Mouse (Mus musculus) neural tube, embryonic 15.5 days (tissue): ENCODE measurements around the gene 1810046K07Rik. TPM values are rescaled to one million over a fixed set of nuclear protein-coding genes. Genes with fewer than 3 reads are reported as not detected.

Experiments
- ATAC-seq: fragments of 200-750 bp; cut with Nextera tagmentation; 2 replicates; pipeline ENCODE4 v1.8.0; 2017; ENCODE audit warnings: mild to moderate bottlenecking, moderate TSS enrichment, moderate library complexity; ENCODE audit not compliant: low FRiP score
- H3K27ac ChIP-seq: fragments of 300-500 bp; sonication (generic); replicated peaks from 2 replicates; pipeline ENCODE4 v1.5.1; 2015; ENCODE audit warnings: mild to moderate bottlenecking, inconsistent platforms
- H3K27me3 ChIP-seq: fragments of 300-500 bp; sonication (generic); replicated peaks from 2 replicates; pipeline ENCODE4 v1.6.1; 2015; ENCODE audit warnings: inconsistent platforms
- H3K36me3 ChIP-seq: fragments of 300-500 bp; sonication (generic); 2 replicates; pipeline ENCODE4 v1.6.1; 2015; ENCODE audit warnings: inconsistent platforms
- H3K4me1 ChIP-seq: fragments of 300-500 bp; sonication (generic); 2 replicates; pipeline ENCODE4 v1.6.1; 2015; ENCODE audit warnings: inconsistent platforms
- H3K4me2 ChIP-seq: fragments of 300-500 bp; sonication (generic); 2 replicates; pipeline ENCODE4 v1.6.1; 2015; ENCODE audit warnings: inconsistent platforms, mild to moderate bottlenecking, moderate library complexity
- H3K4me3 ChIP-seq: fragments of 300-500 bp; sonication (generic); replicated peaks from 2 replicates; pipeline ENCODE4 v1.5.1; 2015; ENCODE audit warnings: mild to moderate bottlenecking, inconsistent platforms
- H3K9ac ChIP-seq: fragments of 300-500 bp; sonication (generic); replicated peaks from 2 replicates; pipeline ENCODE4 v1.6.1; 2015; ENCODE audit warnings: mild to moderate bottlenecking, inconsistent platforms
- H3K9me3 ChIP-seq: fragments of 300-500 bp; sonication (generic); replicated peaks from 2 replicates; pipeline ENCODE4 v1.6.1; 2016; ENCODE audit warnings: inconsistent platforms
- WGBS: fragments of 180-500 bp; shearing (Covaris S2); methylation state at CpG from one replicate; pipeline ENCODE4 v1.1.7; 2015; ENCODE audit warnings: mixed read lengths; 5-methylcytosine and 5-hydroxymethylcytosine counted together
- polyA plus RNA-seq: library from polyadenylated mRNA; unstranded; fragments of >200 nt; fragmentation: Nextera tagmentation; extraction: Ambion mirVana; gene quantifications from 2 replicates; pipeline ENCODE4 v1.2.1, GENCODE M21; 2015

The 1810046K07Rik gene
- polyA plus RNA-seq, 1 experiment from 2014 or later: not detected

DNA sequence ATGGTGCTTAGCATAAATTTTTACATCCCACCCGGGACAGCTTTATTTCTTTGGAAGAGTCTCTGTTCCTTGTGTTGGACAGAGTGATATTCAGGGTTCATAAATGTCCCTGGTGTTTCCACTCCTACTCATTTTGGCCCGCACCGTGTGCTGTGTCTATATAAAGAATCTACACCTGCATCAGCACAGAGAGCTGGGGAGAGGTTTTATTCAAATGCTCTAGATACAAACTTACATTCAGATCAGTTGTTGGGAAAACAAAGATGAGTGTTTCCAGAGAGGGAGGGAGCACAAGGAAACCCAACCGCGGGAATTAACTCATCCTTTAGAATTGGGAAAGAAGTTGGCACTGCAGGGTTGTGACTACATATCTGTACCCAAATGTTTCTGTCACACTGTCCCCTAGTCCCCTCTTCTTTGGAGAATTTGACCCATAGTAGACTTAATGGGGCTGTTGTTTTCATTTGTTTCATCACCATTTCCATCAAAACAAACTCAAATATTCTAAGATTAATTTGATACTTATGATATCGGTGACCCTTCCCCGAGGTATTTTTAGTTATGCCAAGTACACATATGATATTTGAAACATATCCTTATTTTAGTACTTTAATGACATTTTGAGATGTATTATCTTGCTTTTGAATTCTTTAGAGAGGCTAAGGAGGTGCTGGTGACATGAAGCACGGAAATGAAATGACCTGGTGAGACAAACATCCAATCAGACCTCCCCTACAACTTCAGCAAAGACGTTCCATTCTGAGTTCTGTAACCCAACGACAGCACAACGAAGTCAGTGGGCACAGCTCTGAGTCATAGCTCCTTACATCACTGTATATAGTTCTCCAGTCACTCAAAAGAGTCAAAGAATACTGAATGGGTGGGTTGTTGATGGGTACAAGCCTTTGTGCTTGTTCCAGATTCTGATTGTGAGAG is 1.8 kb downstream of the 1810046K07Rik start:
- Histone ChIP-seq H3K9ac (no peak overlapping the region), H3K36me3 (no peaks in the 10 kb centered on the region), H3K27me3 (no peaks in the 10 kb centered on the region), H3K9me3 (no peaks in the 10 kb centered on the region), H3K4me3 (no peak overlapping the region), H3K27ac (no peak overlapping the region), H3K4me2 (no peak overlapping the region), H3K4me1 (no peaks in the 10 kb centered on the region)
- ATAC-seq: no peak
- WGBS: 83% methylated on average over 11 of the region's 11 CpGs

DNA sequence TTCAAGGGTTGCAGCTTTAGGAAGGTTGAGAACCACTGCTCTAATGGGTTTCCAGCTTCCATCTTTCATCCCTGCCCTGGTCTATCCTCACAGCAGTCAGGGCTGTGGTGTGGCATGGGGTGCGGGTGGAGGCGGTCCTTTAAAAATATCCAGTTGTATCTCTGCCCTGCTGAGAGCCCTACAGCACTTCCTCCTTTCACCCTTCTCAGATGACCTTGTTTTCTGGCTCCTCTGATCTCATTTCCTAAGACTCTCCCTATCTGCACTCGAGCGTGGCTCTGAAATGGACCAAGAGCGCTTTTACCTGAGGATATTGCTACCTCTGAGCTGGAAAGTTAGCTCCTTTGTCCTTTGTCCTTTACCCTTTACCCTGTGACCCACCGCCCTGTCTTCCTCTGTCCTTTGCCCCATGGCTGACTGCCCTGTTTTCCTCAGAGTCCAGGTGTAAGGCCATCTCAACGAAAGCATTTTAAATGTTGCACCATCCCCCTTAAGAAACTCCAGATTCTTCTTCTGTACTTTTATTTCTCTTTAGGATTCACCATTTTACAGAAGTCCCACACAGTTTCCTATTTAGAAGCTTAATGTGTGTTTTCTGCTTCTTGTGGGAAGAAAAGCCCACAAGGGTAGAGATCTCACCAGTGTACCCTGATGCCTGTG is 4.2 kb downstream of the 1810046K07Rik start:
- WGBS: 85% methylated on average over 7 of the region's 7 CpGs
- no peak overlapping the region for H3K4me2 ChIP-seq
- no peak overlapping the region for H3K27ac ChIP-seq
- no peak for ATAC-seq
- H3K4me3 ChIP-seq: no peak overlapping the region
- H3K4me1 ChIP-seq: no peaks in the 10 kb centered on the region
- H3K36me3 ChIP-seq: no peaks in the 10 kb centered on the region
- H3K27me3 ChIP-seq: no peaks in the 10 kb centered on the region
- H3K9ac ChIP-seq: no peak overlapping the region
- no peaks in the 10 kb centered on the region for H3K9me3 ChIP-seq

DNA sequence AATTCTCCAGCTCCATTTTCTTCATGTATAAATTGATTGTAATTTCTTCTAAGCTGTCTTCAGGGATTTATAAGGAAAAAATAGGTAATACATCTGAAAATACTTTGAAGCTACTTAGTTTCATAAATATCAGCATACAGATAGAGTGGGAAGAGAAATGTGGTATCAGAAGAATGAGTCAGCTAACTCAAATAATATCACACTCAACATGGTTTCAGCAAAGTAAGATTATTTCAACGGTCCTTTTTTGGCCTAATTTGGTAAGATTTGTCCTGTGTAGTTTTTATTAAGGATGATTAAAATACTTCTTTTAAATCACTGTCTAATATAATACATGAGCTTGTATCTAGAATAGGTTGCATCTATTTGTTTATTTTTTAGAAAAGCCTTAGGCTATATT is 8.6 kb downstream of the 1810046K07Rik start:
- ATAC-seq: no peak
- H3K4me1 ChIP-seq: no peaks in the 10 kb centered on the region
- H3K36me3 ChIP-seq: no peaks in the 10 kb centered on the region
- H3K9me3 ChIP-seq: no peaks in the 10 kb centered on the region
- H3K9ac ChIP-seq: no peak overlapping the region
- H3K4me2 ChIP-seq: no peak overlapping the region
- no peak overlapping the region for H3K27ac ChIP-seq
- H3K4me3 ChIP-seq: no peak overlapping the region
- WGBS: 87% methylated on average over 1 of the region's 1 CpGs
- H3K27me3 ChIP-seq: no peaks in the 10 kb centered on the region

DNA sequence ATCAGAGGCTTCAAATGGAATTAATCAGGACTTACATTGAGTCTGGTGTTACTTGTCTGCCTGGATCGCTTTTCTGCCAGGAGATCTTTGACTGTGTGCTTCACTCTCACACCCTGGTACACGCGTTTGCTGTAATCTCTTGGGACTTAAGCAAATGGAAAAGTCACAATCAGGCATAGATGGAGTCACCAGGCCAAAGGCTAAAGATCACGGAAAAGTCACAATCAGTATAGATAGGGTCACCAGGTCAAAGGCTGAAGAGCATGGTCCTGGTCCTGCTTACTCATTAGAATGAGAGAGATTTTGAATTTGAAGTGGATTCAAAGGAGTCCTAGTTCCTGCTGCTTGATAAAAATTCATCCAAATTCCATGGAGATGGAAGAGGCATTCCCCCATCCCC is 10.5 kb downstream of the 1810046K07Rik start:
- Histone ChIP-seq H3K9me3 (no peaks in the 10 kb centered on the region), H3K4me3 (no peak overlapping the region), H3K27ac (no peak overlapping the region), H3K4me2 (no peak overlapping the region), H3K4me1 (no peaks in the 10 kb centered on the region), H3K9ac (no peak overlapping the region), H3K36me3 (no peaks in the 10 kb centered on the region), H3K27me3 (no peaks in the 10 kb centered on the region)
- 93% methylated on average over 4 of the region's 4 CpGs for WGBS
- ATAC-seq: no peak

DNA sequence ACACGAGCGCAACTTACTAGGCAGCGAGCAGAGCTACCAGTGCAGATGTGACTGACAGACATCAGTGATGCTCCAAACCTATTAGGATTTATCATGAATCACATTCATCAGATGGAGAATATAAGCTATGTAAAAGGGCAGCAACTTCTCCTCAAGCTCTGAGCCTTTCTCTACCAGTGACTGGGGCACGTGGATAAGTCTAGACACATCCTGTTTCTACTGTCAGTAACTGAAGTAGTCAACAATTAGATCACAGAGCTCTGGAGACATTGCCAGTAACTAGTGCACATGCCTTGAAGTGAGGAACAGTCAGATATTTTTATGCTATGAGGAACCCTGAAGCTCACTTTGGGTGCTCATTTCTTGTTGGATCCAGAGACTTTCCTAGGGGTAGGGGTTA is 11.4 kb downstream of the 1810046K07Rik start:
- H3K27ac ChIP-seq: no peak overlapping the region
- H3K27me3 ChIP-seq: no peaks in the 10 kb centered on the region
- no peak overlapping the region for H3K4me2 ChIP-seq
- WGBS: 91% methylated on average over 4 of the region's 4 CpGs
- H3K9ac ChIP-seq: no peak overlapping the region
- ATAC-seq: no peak
- no peak overlapping the region for H3K4me3 ChIP-seq
- H3K4me1 ChIP-seq: 0 out of 2 replicates have a peak, but pooled peaks cover 3% of the 10 kb centered on the region
- no peaks in the 10 kb centered on the region for H3K36me3 ChIP-seq
- no peaks in the 10 kb centered on the region for H3K9me3 ChIP-seq

DNA sequence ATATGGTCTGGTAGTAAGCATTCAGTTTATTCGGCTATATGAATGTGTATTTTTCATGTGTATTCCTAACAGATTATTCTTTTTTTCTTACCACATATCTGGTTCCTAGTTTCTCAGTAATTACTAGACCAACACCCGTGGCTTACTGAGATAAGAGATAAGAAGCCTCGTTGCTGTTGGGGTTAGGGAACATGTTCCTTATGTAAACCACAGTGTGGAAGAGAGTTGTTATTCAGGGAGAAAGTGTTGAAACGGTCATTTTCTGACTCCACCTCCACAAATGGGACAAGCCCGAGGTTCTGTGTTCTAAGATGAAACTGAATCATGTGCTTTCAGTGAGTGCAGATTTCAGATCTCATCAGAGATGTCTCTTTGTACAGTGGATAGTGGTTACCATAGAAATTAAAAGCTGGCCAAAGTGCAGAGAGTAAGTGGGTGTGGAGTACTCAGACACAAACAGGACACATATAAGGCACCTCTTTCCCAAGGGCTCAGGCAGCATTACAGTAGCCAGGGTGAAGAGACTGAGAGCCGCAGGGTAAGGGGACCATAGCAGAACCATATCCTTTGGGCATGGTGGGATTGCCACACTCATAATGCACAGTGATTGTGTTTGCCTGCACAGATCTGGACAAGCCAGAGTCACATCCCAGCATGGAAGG is 13.2 kb downstream of the 1810046K07Rik start:
- Histone ChIP-seq H3K27ac (no peak overlapping the region), H3K4me3 (no peak overlapping the region), H3K4me2 (no peak overlapping the region), H3K36me3 (no peaks in the 10 kb centered on the region), H3K9me3 (no peaks in the 10 kb centered on the region), H3K4me1 (0 out of 2 replicates have a peak, but pooled peaks cover 3% of the 10 kb centered on the region), H3K9ac (no peak overlapping the region), H3K27me3 (no peaks in the 10 kb centered on the region)
- ATAC-seq: no peak
- 80% methylated on average over 6 of the region's 6 CpGs for WGBS

DNA sequence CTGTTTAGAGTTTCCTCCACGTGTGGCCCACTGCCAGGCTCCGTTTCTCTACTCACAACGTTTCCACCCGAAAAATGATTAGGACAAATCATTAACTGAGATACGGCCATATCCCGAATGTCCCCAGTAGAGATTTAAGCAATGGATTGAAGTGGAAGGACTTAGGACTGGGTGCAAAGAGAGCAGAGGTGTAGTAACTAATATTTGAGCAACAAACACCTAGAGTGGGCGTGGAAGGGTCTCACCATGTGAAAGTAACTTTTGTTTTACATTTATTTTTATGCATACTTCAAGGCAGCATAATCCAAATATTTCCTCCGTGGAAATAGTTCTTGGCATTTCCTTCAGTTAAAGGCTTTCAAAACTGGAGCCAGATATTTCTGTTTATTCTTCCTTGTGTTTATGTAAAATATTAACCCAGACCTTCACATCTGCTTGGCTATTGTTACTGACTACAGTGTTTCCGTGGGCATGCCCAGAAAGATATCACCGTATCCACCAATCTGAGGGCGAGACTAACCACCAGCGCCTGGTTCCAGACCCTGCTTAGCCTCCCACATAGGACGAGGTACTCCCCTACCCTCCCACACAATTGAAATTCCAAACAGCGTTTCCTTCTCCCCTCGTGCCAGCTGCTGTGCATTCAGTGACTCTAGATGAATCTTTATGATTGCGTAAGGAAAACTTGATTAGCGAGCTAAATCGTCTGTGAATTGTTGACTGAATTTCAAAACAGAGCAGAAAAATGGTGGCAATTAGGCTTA is 16.0 kb downstream of the 1810046K07Rik start:
- 59% methylated on average over 18 of the region's 18 CpGs for WGBS

DNA sequence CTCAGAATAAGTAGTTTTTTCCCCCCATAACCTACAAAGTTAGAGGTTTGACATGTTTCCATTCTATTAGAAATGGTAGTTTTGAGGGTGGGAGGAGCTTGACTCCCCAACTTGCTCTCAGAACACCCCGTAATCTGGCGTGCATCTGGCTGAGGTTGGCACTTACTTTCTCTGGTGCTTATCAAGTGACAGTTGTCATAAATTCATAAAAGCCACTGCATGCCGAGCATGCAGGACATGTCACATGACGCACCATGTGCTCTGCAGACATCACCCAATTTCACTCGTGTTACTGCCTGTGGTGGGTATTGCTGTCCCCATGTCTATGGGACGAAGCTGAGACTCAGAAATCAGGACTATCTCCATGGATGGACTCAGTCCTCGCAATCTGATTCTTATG is 18.2 kb downstream of the 1810046K07Rik start:
- no peak for ATAC-seq
- H3K27me3 ChIP-seq: no peaks in the 10 kb centered on the region
- no peak overlapping the region for H3K27ac ChIP-seq
- no peaks in the 10 kb centered on the region for H3K36me3 ChIP-seq
- no peaks in the 10 kb centered on the region for H3K9me3 ChIP-seq
- H3K4me3 ChIP-seq: no peak overlapping the region
- 0 out of 2 replicates have a peak, but pooled peaks cover 3% of the 10 kb centered on the region for H3K4me1 ChIP-seq
- no peak overlapping the region for H3K4me2 ChIP-seq
- WGBS: 82% methylated on average over 7 of the region's 7 CpGs
- no peak overlapping the region for H3K9ac ChIP-seq

More for the DNA sequence above, 16.0 kb downstream of the 1810046K07Rik start:
- no peaks in the 10 kb centered on the region for H3K36me3 ChIP-seq
- H3K4me2 ChIP-seq: no peak overlapping the region
- H3K4me3 ChIP-seq: no peak overlapping the region
- ATAC-seq: no peak
- no peak overlapping the region for H3K27ac ChIP-seq
- no peaks in the 10 kb centered on the region for H3K9me3 ChIP-seq
- H3K27me3 ChIP-seq: no peaks in the 10 kb centered on the region
- no peak overlapping the region for H3K9ac ChIP-seq
- 0 out of 2 replicates have a peak, but pooled peaks cover 3% of the 10 kb centered on the region for H3K4me1 ChIP-seq

DNA sequence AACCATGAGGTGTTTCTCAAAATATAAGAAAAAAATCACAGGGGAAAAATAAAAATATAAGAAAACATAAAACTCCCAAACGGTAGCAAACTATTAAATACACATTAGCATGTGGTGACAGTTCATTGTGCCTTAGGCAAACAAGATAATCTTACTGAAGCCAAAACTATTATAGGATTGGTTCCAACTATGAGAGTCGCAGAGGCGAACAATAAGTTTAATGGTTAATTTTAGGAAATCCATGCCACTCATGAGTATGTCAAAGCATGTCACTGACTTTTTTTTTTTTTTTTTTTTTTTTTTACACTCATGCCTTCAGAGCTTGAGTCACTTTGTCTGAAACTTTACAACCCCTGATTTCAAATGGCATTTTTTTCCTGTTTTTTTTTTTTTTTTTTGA is 22.4 kb downstream of the 1810046K07Rik start:
- Histone ChIP-seq H3K27me3 (no peaks in the 10 kb centered on the region), H3K9me3 (no peaks in the 10 kb centered on the region), H3K9ac (no peak overlapping the region), H3K4me2 (no peak overlapping the region), H3K27ac (no peak overlapping the region), H3K4me3 (no peak overlapping the region), H3K4me1 (no peaks in the 10 kb centered on the region), H3K36me3 (no peaks in the 10 kb centered on the region)
- no peak for ATAC-seq
- WGBS: 80% methylated on average over 3 of the region's 3 CpGs

DNA sequence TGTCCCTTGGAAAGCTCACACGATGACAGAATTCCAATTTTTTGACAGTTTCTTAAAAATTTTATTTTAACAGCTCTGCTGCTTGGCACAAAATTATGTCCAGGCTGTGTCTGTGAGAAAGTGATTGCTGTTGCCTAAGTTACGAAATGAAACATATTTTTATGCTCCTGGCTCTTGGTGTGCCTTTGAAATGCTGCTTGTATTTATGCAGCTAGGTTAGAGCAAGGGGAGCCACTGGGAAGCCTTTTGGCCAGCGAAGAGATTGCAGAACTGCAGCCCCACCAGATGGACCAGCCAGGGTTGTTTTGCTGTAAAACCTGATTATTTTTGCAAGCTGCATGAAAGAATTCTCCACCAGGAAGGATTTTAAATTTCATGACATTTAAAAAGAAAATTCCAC is 23.6 kb downstream of the 1810046K07Rik start:
- 65% methylated on average over 3 of the region's 3 CpGs for WGBS
- Histone ChIP-seq H3K4me2 (no peak overlapping the region), H3K36me3 (no peaks in the 10 kb centered on the region), H3K27ac (no peak overlapping the region), H3K4me3 (no peak overlapping the region), H3K4me1 (no peaks in the 10 kb centered on the region), H3K9me3 (no peaks in the 10 kb centered on the region), H3K9ac (no peak overlapping the region), H3K27me3 (no peaks in the 10 kb centered on the region)
- no peak for ATAC-seq

DNA sequence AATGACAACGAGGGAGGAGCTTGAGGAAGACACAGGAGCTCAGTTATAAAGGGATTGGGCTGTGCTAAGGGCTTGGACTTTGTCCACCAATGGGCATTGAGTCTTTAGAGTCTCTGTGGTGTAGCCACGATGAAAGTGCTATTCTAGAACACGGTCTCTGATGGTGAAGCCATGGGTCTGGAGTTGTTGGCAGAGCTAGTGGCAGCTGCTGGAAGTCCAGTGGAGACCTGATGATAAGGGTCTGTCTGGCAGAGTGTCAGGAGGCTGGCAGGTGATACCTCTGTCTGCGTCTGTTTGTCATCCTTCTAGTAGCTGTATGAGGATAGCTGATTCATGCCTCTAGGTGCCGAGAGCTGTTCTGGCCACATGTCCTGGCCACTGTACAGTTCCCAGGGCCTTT is 24.7 kb downstream of the 1810046K07Rik start:
- Histone ChIP-seq H3K27me3 (no peaks in the 10 kb centered on the region), H3K4me2 (no peak overlapping the region), H3K4me1 (no peaks in the 10 kb centered on the region), H3K4me3 (no peak overlapping the region), H3K36me3 (no peaks in the 10 kb centered on the region), H3K9ac (no peak overlapping the region), H3K27ac (no peak overlapping the region), H3K9me3 (no peaks in the 10 kb centered on the region)
- ATAC-seq: no peak
- 77% methylated on average over 5 of the region's 5 CpGs for WGBS
